Mouse (Mus musculus): ENCODE measurements around the gene Ccdc155.

Ccdc155 gene

DNA sequence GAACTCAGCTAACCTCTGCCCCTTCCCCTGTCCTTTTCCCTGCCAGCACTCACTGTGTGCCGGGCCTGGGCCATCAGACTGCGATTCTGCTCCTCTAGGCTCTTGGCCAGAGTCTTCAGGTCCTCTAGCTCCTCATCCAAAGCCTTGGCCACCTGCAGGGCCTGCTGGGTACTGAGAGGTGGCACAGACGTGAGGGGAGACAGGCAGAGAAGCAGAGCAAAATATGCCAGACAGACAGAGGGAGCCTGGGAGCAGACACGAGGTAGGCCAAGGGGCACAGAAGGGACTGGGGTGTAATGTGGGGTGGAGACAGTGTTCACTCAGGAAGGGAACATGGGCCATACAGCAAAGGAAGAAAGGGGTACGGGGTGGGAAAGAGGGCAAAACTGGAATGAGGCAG, 11.3 kb downstream of the Ccdc155 start:
- in situ Hi-C loops (cut with MboI; ENCODE audit: unreplicated experiment in 2 of 2), result no loop called here

DNA sequence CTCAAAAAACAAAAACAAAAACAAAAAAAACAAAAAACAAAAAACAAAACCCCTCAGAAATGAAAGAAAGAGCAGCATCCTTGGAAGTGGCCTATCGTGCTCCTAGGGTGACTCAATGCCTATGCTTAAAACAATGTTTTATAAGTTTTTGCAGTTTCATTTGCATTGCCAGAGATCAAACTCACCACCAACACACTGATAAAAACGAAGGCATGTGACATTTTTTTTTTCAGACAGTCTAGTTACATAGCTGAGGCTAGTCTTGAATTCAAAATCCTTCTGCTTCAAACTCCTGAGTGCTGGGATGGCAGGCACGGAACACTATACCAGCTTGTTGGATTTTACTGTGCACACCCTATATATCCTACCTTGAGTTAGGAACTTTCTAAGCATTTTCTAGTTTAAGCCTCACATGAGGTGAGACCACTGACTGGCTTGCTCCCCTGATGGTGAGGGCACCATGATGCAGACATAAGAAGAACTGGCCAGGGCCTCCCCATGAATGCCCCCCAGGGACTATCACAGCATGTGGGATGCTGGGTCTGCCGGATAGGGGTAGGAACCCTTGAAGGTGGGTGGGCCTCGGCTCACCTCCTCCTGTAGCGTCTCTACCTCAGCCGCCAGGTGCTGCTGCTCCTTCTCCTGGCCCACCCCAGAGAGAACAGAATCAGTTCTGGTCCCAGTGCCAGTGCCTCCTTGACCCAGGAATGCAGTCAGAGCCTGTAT, 11.9 kb downstream of the Ccdc155 start:
- in situ Hi-C loops (cut with MboI; ENCODE audit: unreplicated experiment in 2 of 2), result no loop called here

DNA sequence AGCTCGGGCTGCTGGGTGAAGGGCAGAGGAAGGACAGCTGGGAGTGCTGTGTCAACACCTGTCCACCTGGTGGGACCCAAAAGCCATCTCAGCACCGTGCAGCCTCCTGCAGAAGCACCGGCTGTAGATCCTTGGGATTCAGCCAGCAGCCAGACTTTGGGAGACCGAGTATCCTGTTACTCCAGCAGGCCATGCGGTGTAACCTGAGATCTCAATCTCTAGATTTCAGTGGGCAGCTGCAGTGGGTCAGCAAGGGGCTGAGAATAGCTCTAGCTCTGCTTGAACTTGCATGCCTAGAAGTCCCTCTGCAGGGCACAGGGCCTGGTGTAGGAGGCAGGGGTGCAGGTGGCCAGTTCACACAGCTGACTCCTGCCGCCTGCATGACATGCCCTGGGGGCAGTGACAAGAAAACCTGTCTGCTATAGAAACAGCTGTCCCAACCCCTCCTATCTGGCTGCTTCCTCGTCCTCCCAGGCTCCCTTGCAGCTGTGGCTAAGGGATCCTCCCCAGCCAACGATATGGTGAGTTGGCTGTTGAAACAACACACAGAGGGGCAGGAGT, 12.8 kb downstream of the Ccdc155 start:
- in situ Hi-C loops (cut with MboI; ENCODE audit: unreplicated experiment in 2 of 2), result no loop called here

DNA sequence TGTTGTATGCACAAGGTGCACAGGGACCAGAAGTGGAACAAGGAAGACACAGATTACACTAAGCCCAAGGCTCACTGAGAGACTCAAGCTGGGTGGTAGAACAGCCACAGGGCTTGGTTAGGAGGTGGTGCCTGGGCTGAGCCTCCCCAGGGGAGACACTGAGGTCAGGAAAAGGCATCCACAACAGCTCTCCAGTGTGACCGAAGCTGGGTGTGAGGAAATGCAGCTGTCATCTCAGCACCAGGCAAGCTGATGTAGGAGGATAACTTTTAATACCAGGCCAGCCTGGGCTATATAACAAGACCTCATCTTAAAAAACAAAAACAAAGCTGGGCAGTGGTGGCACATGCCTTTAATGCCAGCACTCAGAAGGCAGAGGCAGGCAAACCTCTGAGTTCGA, 13.5 kb downstream of the Ccdc155 start:
- in situ Hi-C loops (cut with MboI; ENCODE audit: unreplicated experiment in 2 of 2), result no loop called here

DNA sequence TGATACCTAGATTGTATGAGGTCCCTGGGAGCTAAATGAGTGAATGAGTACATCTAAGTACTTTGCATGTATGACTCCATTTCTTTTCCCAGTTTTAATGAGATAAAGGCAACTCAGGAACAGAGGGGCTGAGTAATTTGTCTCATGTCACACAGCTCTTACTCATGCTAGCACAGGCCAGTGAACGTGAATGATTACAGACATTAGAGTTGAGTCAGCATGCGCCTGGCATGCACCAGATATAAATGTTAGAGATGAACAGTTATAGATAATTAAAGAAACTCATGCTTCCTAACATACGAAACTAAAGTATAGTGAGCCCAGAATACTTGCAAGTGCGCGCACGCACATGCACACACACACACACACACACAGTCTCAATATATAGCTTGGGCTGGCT, 14.5 kb downstream of the Ccdc155 start:
- in situ Hi-C loops (cut with MboI; ENCODE audit: unreplicated experiment in 2 of 2), result no loop called here

DNA sequence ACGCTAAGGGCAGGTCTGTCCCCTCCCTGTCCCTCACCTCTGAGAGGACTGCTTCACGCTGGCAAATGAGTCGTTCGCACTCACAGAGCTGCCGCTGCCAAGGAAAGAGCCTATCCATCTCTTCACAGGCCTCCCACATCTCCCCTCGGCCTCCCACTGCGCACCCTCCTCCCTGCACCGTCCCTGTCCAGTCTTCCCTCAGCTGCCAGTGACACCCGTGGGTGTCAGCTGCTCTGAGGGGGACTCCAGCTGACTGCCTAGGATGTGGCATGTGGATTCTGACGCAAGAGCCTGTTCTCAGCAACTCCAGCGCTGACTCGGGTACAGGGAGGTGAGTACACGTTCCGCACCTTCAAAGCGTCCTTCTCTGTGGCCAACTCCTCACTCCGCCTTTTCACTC, 15.1 kb downstream of the Ccdc155 start:
- in situ Hi-C loops (cut with MboI; ENCODE audit: unreplicated experiment in 2 of 2), result no loop called here

DNA sequence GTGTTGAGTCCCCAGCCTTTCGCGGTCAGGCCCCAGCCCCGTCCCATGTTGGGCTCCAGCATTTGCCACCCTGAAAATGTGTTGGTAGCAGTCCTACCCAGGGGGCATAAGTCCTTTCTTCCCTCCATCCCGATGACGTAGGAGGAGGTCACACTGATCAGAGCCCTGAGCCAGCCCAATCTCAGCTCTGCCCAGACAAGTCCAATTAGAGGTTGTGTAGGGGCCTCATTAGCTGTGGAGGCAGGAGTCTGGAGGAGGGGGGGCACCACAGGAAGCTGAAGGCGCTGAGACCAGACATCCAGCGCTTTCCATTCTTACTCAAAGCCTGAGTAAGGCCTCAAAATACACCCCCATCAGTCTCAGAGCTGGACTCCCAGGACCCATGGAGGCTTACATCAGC, 18.8 kb downstream of the Ccdc155 start:
- in situ Hi-C loops (cut with MboI; ENCODE audit: unreplicated experiment in 2 of 2), result no loop called here

DNA sequence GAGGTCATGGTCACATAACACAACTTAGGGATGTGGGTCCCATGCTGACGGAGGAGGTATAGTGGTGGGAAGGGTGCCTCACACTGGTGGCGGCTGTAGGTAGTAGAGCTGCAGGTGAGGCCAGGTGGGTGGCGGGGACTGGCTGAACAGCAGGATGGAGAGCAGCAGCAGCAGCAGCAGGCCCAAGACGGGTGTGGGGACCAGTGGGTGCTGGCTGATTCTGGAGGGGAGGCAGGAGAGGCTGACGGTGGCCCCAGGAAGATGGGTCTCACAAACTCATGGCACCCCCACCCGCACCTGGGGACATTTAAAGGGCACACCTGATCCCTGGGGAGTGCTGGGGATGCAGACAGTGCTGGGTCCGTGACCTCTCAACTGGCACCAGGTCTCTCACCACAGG, 21.0 kb downstream of the Ccdc155 start:
- in situ Hi-C loops (cut with MboI; ENCODE audit: unreplicated experiment in 2 of 2), result no loop called here

DNA sequence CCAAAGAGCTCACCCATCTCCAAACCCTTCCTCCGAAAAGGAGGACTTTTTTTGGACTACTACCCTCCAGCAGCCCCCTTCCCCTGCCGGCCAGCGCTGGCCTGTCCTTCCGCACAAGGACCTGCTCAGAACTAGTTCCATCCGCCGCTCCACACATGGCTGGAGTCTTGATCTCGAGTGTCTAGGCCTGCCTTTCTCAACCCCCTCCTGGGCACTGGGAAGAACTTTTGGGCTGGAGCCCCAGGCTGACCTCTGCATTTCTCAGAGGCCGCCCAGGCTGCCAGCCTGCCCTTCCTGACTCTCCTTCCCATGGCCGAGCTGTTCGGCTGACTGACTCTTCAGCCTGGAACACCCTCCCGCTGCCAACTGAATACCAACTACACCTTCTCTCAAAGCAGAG, 22.1 kb downstream of the Ccdc155 start:
- in situ Hi-C loops (cut with MboI; ENCODE audit: unreplicated experiment in 2 of 2), result no loop called here

DNA sequence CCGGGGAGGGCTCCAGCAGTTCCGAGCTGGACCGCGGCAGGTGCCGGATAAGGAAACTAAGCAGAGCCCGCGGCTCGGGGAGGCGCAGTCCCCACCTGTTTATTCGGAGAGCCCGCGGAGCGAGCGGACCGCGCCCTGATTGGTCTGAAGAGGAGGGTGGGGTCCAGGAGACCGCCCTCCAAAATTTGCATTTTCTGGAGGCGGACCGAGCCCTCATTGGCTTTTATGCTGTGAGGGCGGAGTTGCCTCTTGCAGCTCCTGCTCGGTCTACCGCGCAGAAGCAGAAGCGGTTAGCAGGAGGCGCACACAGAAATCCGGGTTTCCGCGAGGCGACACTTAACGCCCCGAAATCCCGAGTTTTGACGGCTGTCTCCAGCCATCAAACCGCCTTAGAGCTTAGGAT, 22.5 kb downstream of the Ccdc155 start:
- in situ Hi-C loops (cut with MboI; ENCODE audit: unreplicated experiment in 2 of 2), result no loop called here

DNA sequence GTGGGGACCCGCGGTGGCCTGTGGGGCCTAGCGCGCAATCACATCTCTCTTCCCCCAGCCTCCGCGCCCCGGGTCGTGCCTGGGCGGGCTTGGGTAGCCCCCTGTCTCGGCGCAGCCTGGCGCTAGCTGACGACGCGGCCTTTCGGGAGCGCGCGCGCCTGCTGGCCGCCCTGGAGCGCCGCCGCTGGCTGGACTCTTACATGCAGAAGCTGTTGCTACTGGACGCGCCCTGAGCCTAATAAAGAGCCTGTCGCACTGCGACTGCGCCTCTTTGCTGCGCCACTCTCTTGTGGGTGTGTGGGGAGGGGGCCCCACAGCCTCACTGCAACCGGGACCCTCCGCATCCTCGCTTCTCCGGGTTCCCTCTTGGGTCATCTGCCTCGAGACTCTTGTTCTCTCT, 23.2 kb downstream of the Ccdc155 start:
- in situ Hi-C loops (cut with MboI; ENCODE audit: unreplicated experiment in 2 of 2), result no loop called here

DNA sequence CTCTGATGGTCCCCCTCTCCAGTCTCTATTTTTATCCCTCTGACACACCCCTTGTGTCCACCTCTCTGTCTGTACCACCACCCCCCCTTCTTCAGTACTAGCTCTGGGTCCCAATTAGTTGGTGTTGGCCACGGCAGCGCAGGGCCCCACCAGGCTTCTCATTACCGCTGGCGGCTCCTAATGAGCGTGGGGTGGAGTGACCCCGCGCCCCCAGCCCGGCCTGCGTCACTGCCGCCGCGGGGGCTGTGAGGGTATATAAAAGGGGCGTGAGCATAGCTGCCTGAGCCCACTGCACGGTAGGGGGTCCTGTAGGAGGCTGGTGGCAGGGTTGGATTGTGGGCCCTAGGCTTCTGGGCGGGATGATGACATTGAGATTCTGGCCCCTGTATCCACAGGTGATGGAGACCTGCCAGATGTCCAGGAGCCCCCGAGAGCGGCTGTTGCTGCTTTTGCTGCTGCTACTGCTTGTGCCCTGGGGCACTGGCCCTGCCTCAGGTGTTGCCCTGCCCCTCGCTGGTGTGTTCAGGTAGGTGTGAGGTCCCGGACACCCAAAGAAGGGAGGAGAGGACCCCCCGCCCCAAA, 23.7 kb downstream of the Ccdc155 start, which contains the start of gene Pth2:
Pth2 (plus strand) TSS at position 100 of the 582 bp plus-strand sequence.
- in situ Hi-C loops (cut with MboI; ENCODE audit: unreplicated experiment in 2 of 2), result no loop called here

DNA sequence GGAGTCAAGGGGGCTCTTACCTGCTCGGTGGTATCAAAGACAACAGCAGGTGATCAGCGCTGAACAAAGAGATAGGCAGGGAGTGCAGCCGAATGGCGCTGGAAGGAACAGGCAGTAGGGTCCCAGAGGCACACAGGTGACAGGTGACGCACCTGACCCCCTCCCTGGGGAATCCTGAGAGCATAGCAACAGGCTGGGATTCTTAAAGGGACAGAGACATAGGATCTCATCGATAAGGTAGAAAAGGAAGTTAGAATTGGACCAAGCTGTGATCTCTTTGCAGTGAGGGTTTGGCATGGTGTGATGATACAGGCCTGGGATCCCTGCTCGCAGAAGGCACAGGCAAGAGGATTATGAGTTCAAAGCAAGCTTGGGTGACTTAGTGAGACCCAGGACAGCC, 25.2 kb downstream of the Ccdc155 start, which contains the start of gene Gfy:
Gfy (minus strand) TSS at position 101 of the 400 bp plus-strand sequence.
- in situ Hi-C loops (cut with MboI; ENCODE audit: unreplicated experiment in 2 of 2), result no loop called here

DNA sequence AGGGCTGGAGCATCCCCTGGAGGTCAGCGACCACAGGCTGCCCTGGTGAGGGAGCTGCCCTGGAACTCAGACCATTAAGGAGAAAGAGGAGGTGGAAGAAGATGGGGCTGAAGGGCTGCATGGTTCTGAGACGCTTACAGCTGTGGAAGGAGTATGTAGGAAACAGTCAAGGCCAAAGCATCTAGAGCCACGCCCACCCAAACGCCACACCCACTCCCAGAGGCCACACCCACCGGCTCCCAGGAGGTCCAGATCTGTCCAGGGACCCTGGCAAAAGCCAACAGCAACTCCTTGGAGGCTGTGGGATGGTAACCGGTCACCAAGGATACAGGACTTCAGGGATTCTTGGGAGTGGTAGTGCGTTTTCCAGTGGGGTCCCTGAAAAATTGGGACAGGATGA, 26.1 kb downstream of the Ccdc155 start:
- in situ Hi-C loops (cut with MboI; ENCODE audit: unreplicated experiment in 2 of 2), result no loop called here

DNA sequence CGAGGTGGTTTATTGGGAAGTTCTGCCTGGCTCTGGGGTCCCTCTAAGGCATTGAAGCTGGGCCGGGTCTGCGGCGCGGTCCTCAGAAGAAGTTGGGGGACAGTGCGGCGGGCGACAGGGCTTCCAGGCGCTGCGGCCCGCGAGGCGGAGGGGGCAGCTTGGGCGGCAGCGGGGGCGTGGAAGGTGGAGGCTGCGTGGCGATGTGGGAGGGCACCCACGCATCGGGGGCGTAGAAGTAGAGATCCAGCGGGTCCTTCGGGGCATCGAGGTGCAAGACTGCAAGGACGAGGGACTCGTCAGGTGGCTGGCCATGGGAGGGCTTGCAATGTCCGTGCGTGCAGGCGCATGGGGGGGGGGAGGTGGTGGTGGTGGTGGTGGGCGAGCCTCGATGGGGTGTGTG, 28.3 kb downstream of the Ccdc155 start:
- in situ Hi-C loops (cut with MboI; ENCODE audit: unreplicated experiment in 2 of 2), result no loop called here

DNA sequence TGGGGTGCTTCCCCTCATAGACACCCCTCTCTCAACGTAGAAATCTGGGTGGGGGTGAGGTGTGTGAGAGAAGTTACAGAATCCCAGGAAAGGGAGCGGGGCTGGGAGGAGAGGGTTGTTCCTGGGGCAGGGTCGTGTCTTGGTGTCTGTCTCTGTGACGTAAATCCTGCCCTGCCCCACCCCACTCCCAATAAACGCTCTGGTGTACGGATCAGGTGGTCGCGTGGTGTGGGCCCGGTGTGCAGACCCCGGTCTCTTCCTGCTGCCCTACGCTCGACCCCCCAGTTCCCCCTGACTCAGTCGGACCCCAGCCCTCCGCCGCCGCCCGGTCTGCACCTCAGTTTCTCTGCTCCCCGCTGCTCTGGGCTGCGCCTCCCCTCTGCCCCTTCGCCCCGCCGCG, 28.8 kb downstream of the Ccdc155 start:
- in situ Hi-C loops (cut with MboI; ENCODE audit: unreplicated experiment in 2 of 2), result no loop called here

DNA sequence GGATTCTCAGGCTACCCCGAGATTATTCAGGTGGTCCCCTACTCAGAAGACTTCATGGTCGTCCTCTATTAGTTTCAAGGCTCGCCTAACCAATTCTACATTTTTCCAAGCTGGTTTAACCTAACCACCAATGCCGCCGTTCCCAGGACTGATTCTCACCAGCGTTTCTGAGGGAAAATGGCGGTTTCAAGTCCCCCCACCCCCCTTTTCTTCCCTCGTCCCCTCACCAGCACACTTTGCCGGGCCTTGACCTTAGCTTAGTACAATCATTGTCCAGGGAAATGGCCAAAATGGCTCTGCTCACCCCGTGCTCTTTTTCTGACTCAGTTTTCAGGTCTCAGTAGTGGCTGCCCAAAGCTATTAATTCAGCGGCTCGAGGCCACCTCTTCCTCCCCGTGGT, 29.3 kb downstream of the Ccdc155 start:
- in situ Hi-C loops (cut with MboI; ENCODE audit: unreplicated experiment in 2 of 2), result no loop called here

DNA sequence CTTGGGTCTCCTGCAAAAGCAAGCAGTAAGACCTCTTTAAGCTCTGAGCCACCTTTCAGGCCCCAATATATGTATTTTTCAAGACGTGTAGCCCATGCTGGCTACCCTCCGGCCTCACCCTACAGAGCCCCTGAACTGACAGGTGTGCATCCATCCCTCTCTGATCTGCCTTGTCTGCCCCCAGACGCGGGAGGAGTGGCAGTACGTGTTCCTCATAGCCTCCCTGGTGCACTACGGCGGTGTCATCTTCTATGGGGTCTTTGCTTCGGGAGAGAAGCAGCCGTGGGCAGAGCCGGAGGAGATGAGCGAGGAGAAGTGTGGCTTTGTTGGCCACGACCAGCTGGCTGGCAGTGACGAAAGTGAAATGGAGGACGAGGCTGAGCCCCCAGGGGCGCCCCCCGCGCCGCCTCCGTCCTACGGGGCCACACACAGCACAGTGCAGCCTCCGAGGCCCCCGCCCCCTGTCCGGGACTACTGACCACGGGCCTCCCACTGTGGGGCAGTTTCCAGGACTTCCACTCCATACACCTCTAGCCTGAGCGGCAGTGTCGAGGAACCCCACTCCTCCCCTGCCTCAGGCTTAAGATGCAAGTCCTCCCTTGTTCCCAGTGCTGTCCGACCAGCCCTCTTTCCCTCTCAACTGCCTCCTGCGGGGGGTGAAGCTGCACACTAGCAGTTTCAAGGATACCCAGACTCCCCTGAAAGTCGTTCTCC, 30.0 kb downstream of the Ccdc155 start:
- in situ Hi-C loops (cut with MboI; ENCODE audit: unreplicated experiment in 2 of 2), result loop anchor here in 1 of 2 experiments (5.0 kb wide), 1 partner anchor 128 kb away; no protein-coding TSS in a partner anchor

DNA sequence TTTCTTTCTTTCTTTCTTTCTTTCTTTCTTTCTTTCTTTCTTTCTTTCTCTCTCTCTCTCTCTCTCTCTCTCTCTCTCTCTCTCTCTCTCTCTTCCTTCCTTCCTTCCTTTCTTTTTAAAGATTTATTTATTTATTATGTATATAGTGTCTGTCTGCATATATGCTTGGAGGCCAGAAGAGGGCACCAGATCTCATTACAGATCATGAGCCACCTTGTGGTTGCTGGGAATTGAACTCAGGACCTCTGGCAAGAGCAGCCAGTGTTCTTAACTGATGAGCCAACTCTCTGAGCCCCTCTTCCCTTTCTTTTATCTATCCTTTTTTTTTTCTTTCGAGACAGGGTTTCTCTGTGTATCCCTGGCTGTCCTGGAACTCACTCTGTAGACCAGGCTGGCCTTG, 30.9 kb downstream of the Ccdc155 start:
- in situ Hi-C loops (cut with MboI; ENCODE audit: unreplicated experiment in 2 of 2), result loop anchor here in 1 of 2 experiments (5.0 kb wide), 1 partner anchor 129 kb away; no protein-coding TSS in a partner anchor

DNA sequence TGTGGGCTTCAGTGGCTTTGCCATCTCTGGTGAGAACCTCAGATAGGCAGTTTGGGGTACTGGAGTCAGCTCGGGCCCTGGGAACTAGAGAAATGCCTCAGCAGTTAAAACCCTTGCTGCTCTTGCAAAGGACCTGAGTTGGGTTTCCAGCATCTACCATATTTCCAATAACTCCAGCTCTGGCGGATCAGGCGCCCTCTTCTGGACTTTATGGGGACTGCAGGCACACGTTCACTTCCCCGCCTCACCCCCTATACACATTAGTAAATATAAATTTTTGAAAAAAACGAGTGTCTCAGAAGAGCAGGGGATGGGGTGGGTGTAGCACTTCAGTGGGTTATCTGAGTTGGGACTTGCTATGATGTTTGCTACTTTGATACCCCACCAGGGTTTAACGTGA, 31.7 kb downstream of the Ccdc155 start:
- in situ Hi-C loops (cut with MboI; ENCODE audit: unreplicated experiment in 2 of 2), result loop anchor here in 1 of 2 experiments (5.0 kb wide), 1 partner anchor 129 kb away; no protein-coding TSS in a partner anchor

DNA sequence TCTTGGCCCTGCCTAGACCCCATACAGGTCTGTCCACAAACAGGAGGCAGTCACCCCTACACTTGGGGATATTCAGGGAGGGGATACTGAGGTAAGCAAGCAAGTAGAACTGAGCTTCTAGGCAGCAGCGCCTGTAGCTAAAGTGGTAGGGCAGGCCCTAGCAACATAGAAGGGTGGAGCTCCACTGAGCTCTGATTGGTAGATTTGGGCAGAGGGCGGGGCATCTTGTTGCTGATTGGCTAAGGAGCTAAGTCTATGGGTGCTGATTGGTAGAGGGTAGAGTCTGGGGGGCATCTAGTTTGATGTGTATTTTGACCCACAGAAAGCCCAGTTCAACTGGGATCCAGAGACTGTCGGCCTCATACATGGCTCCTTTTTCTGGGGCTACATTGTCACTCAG, 35.2 kb downstream of the Ccdc155 start:
- in situ Hi-C loops (cut with MboI; ENCODE audit: unreplicated experiment in 2 of 2), result loop anchor here (5.0 kb wide), 2 partner anchors 33 to 133 kb away; partner anchors contain the start of gene Ccdc155 (in 1 of the 2)
